Mouse (Mus musculus) C2C12 (cell line): ENCODE results near the gene Gtsf2. TPM values are rescaled to one million over a fixed set of nuclear protein-coding genes. Genes with fewer than 3 reads are reported as not detected.
"Not testable (repeated sequence)": the region's sequence is repeated elsewhere in the genome, so short reads cannot be mapped to it uniquely, and the experiment has no call there.

ENCODE experiments used
- H3K27me3 ChIP-seq: one replicate; pipeline ENCODE4 v1.6.1; 2011; ENCODE audit not compliant: control insufficient read depth, insufficient read depth, insufficient read length
- H3K36me3 ChIP-seq: one replicate; pipeline ENCODE4 v1.6.1; 2011; ENCODE audit not compliant: control insufficient read depth, insufficient read depth
- H3K4me3 ChIP-seq: one replicate; pipeline ENCODE4 v1.5.1; 2011; ENCODE audit warnings: mild to moderate bottlenecking, control low read depth; ENCODE audit not compliant: poor library complexity, insufficient read depth, severe bottlenecking
- H3K79me2 ChIP-seq: one replicate; pipeline ENCODE4 v1.6.1; 2011; ENCODE audit not compliant: control insufficient read depth, insufficient read depth
- H3K79me3 ChIP-seq: one replicate; pipeline ENCODE4 v1.6.1; 2011; ENCODE audit warnings: low read depth, control low read depth
- H3ac ChIP-seq: one replicate; pipeline ENCODE3; 2011; ENCODE audit warnings: low read depth; ENCODE audit not compliant: control insufficient read depth, insufficient read length
- CEBPB ChIP-seq: IDR thresholded peaks from one replicate; pipeline ENCODE4 v1.6.1; 2011; ENCODE audit warnings: low read depth, mild to moderate bottlenecking, control low read depth, moderate library complexity
- CTCF ChIP-seq: IDR thresholded peaks from one replicate; pipeline ENCODE4 v1.5.1; 2011; ENCODE audit not compliant: control insufficient read depth, insufficient read depth, insufficient read length
- FOSL1 ChIP-seq: IDR thresholded peaks from one replicate; pipeline ENCODE4 v1.8.0; 2011; ENCODE audit warnings: mild to moderate bottlenecking, low read length; ENCODE audit not compliant: poor library complexity, insufficient read depth, severe bottlenecking
- MAX ChIP-seq: IDR thresholded peaks from one replicate; pipeline ENCODE4 v1.6.1; 2011; ENCODE audit warnings: mild to moderate bottlenecking, control low read depth
- MYOD1 ChIP-seq: IDR thresholded peaks from one replicate; pipeline ENCODE4 v1.6.1; 2011; ENCODE audit warnings: low read depth; ENCODE audit not compliant: control insufficient read depth, insufficient read length
- MYOG ChIP-seq: IDR thresholded peaks from one replicate; pipeline ENCODE4 v1.6.1; 2011; ENCODE audit not compliant: control insufficient read depth, insufficient read length; ENCODE audit errors: extremely low read depth
- USF1 ChIP-seq: IDR thresholded peaks from one replicate; pipeline ENCODE4 v1.6.1; 2011; ENCODE audit warnings: low read depth, mild to moderate bottlenecking, control low read depth, moderate library complexity
- polyA plus RNA-seq: library from polyadenylated mRNA; unstranded; fragments of >200 nt; fragmentation: generic; extraction: Trizol; gene quantifications from one replicate; pipeline ENCODE4 v1.2.1, GENCODE M21; 2012; ENCODE audit warnings: missing spikeins

Gene Gtsf2
- polyA plus RNA-seq, 1 experiment, result not detected

DNA sequence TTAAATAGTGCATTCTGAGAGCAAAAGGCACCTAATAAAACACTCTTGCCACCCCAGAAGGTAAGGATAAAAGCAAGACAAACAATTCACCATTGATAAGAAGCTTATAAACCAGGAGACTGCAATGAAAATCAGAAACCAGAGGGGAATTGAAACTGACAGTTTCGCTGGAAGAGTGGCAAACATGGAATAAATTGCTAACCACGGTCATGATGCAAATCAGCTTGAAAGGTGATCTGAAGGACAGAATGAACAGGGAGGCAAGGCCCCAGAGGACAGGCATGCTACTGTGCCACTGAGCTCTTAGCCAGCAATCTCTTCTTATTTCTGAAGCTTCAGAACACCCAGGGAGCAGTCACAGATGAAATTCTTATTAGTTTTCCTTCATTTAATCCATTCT is 21.3 kb downstream of the Gtsf2 start:
- Histone ChIP-seq H3K36me3 (no peaks in the 10 kb centered on the region), H3K4me3 (no peak overlapping the region), H3ac (no peak overlapping the region), H3K79me2 (no peaks in the 10 kb centered on the region), H3K27me3 (no peaks in the 10 kb centered on the region), H3K79me3 (no peaks in the 10 kb centered on the region)
- TF ChIP-seq CEBPB (no peak), FOSL1 (no peak), MAX (no peak), CTCF (no peak), USF1 (no peak), MYOG (no peak), MYOD1 (no peak)

DNA sequence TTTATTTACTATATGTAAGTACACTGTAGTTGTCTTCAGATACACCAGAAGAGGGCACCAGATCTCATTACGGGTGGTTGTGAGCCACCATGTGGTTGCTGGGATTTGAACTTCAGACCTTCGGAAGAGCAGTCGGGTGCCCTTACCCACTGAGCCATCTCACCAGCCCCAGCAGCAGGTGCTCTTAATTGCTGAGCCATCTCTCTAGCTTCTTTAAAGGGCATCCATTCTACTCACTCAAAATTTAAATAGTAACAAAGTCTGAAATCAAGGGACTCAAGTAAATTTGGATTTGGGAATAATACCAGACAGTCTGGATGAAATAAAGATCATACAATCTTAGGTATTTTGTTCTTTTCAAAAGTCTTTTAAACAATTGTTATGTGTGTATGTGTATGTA is 42.7 kb downstream of the Gtsf2 start:
- H3K4me3 ChIP-seq, H3K79me3 ChIP-seq, H3K36me3 ChIP-seq, H3K79me2 ChIP-seq, H3K27me3 ChIP-seq, H3ac ChIP-seq: not testable (repeated sequence)

DNA sequence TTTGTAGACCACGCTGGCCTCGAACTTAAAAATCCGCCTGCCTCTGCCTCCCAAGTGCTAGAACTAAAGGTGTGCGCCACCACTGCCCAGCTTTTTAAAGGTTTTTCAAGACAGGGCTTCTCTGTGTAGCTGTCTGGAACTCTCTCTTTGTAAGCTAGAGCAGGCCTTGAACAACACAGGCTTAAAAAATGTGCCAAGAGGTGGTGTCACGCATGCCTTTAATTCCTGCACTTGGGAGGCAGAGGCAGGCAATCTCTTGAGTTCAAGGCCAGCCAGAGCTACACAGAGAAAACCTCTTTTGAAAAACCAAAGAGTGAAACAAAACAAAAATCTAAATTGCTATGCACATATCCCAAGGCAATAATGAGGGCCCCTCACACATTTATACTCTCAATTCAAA is 46.9 kb downstream of the Gtsf2 start:
- Histone ChIP-seq H3K36me3 (no peaks in the 10 kb centered on the region), H3K79me3 (no peaks in the 10 kb centered on the region), H3K79me2 (no peaks in the 10 kb centered on the region), H3K27me3 (no peaks in the 10 kb centered on the region), H3ac (no peak overlapping the region), H3K4me3 (no peak overlapping the region)
- TF ChIP-seq FOSL1 (no peak), CTCF (no peak), CEBPB (no peak), MYOD1 (no peak), USF1 (no peak), MAX (no peak), MYOG (no peak)

DNA sequence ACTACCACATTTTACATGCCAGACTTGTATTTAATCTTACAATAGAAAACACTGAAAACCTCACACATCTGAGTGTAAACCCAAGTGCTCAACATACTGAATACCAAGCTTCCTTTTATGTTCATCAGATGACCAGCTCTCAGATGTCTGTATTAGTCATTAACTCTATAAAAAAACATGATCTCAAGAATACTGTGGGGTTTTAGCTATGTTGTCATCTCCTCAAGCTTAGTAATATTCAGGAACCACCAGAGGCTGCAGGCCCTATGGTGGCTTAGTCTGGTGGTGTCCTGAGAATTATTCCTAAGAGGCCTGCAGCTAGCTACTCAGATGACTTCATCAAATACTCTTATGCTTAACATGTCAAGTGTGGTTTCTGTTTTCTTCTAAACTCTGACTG is 54.7 kb downstream of the Gtsf2 start:
- Histone ChIP-seq H3ac (no peak overlapping the region), H3K36me3 (no peaks in the 10 kb centered on the region), H3K79me2 (no peaks in the 10 kb centered on the region), H3K79me3 (no peaks in the 10 kb centered on the region), H3K27me3 (no peaks in the 10 kb centered on the region), H3K4me3 (no peak overlapping the region)
- TF ChIP-seq CEBPB (no peak), FOSL1 (peak; percentile 12), CTCF (no peak), USF1 (peak; percentile 54)

Other genes with a start within 250 kb of the Gtsf2 start
- gene Cbx5, start 208.7 kb downstream of the Gtsf2 start, polyA plus RNA-seq, result 52.3 TPM
- gene Hnrnpa1, start 208.0 kb downstream of the Gtsf2 start, polyA plus RNA-seq, result 625 TPM
- gene Nfe2, start 190.1 kb downstream of the Gtsf2 start, polyA plus RNA-seq, result 0.25 TPM
- gene Copz1, start 175.8 kb downstream of the Gtsf2 start, polyA plus RNA-seq, result 191 TPM
- gene Gpr84, start 137.9 kb downstream of the Gtsf2 start, polyA plus RNA-seq, result not detected
- 21.2 TPM for gene Zfp385a, start 108.4 kb downstream of the Gtsf2 start, polyA plus RNA-seq
- 104 TPM for gene Itga5, start 81.7 kb downstream of the Gtsf2 start, polyA plus RNA-seq
- 0.33 TPM for gene Gtsf1, start 18.0 kb downstream of the Gtsf2 start, polyA plus RNA-seq
- gene Nckap1l, start 5.3 kb upstream of the Gtsf2 start, polyA plus RNA-seq, result 1.0 TPM
- 1.6 TPM for gene Pde1b, start 54.6 kb upstream of the Gtsf2 start, polyA plus RNA-seq
- 0.02 TPM for gene Ppp1r1a, start 89.5 kb upstream of the Gtsf2 start, polyA plus RNA-seq
- gene Glycam1, start 116.6 kb upstream of the Gtsf2 start, polyA plus RNA-seq, result not detected